Mouse (Mus musculus): ENCODE results near the gene Rbm8a2. TPM values are rescaled to one million over a fixed set of nuclear protein-coding genes. Genes with fewer than 3 reads are reported as not detected.
"Not testable (repeated sequence)": the region's sequence is repeated elsewhere in the genome, so short reads cannot be mapped to it uniquely, and the experiment has no call there.

Gene Rbm8a2
- 0.61 and 1.1 TPM in 2 replicates for polyA plus RNA-seq (2014; fragmentation: Nextera tagmentation; extraction: Ambion mirVana)

GRCm38 (mm10) chr1:175979014-175979413, at the start of gene Rbm8a2:
Gene Rbm8a2, minus strand, starts transcription at chr1:175979114.
- not testable (repeated sequence) for H3K27ac ChIP-seq (replicated peaks; ENCODE audit: low read depth, low read length); H3K9me3 ChIP-seq (replicated peaks; ENCODE audit: control insufficient read depth, low read length); H3K27me3 ChIP-seq (ENCODE audit: control insufficient read depth, insufficient read depth, low read length); H3K36me3 ChIP-seq (replicated peaks; ENCODE audit: control insufficient read depth, insufficient read depth, low read depth, low read length); H3K9ac ChIP-seq (replicated peaks; ENCODE audit: low read length); H3K4me2 ChIP-seq (ENCODE audit: low read depth, low read length); DNase-seq (ENCODE audit: low spot score); H3K4me3 ChIP-seq (ENCODE audit: low read depth, low read length); H3K4me1 ChIP-seq (ENCODE audit: control insufficient read depth, insufficient read depth, low read length); ATAC-seq (replicated peaks; ENCODE audit: insufficient number of reproducible peaks, low FRiP score, low TSS enrichment, low read depth)
- 92% methylated on average over 7 of the region's 7 CpGs for WGBS

- H3K4me3 ChIP-seq (ENCODE audit: low read depth, low read length): no peak overlapping the region
- WGBS: 55% methylated on average over 3 of the region's 3 CpGs
- H3K27ac ChIP-seq (replicated peaks; ENCODE audit: low read depth, low read length): no peak overlapping the region
These were observed 49.5 kb upstream of the Rbm8a2 start for GRCm38 (mm10) chr1:176028397-176028796.

GRCm38 (mm10) chr1:176024501-176024900, 45.6 kb upstream of the Rbm8a2 start:
- no peak overlapping the region for H3K9ac ChIP-seq (replicated peaks; ENCODE audit: low read length)
- no peaks in the 10 kb centered on the region for H3K9me3 ChIP-seq (replicated peaks; ENCODE audit: control insufficient read depth, low read length)
- no peaks in the 10 kb centered on the region for H3K36me3 ChIP-seq (replicated peaks; ENCODE audit: control insufficient read depth, insufficient read depth, low read depth, low read length)
- no peak overlapping the region for H3K4me2 ChIP-seq (ENCODE audit: low read depth, low read length)
- no peak overlapping the region for H3K4me3 ChIP-seq (ENCODE audit: low read depth, low read length)
- ATAC-seq (replicated peaks; ENCODE audit: insufficient number of reproducible peaks, low FRiP score, low TSS enrichment, low read depth) (no peak), DNase-seq (ENCODE audit: low spot score) (no peak)
- H3K4me1 ChIP-seq (ENCODE audit: control insufficient read depth, insufficient read depth, low read length): no peaks in the 10 kb centered on the region
- no peak overlapping the region for H3K27ac ChIP-seq (replicated peaks; ENCODE audit: low read depth, low read length)
- WGBS: 42% methylated on average over 1 of the region's 1 CpGs
- H3K27me3 ChIP-seq (ENCODE audit: control insufficient read depth, insufficient read depth, low read length): no peaks in the 10 kb centered on the region

More at GRCm38 (mm10) chr1:176028397-176028796, 49.5 kb upstream of the Rbm8a2 start:
- Histone ChIP-seq H3K36me3 (replicated peaks; ENCODE audit: control insufficient read depth, insufficient read depth, low read depth, low read length) (no peaks in the 10 kb centered on the region), H3K9ac (replicated peaks; ENCODE audit: low read length) (no peak overlapping the region), H3K27me3 (ENCODE audit: control insufficient read depth, insufficient read depth, low read length) (no peaks in the 10 kb centered on the region), H3K9me3 (replicated peaks; ENCODE audit: control insufficient read depth, low read length) (no peaks in the 10 kb centered on the region), H3K4me1 (ENCODE audit: control insufficient read depth, insufficient read depth, low read length) (no peaks in the 10 kb centered on the region), H3K4me2 (ENCODE audit: low read depth, low read length) (no peak overlapping the region)
- DNase-seq (ENCODE audit: low spot score): no peak
- ATAC-seq (replicated peaks; ENCODE audit: insufficient number of reproducible peaks, low FRiP score, low TSS enrichment, low read depth): no peak

- no peak overlapping the region for H3K9ac ChIP-seq (replicated peaks; ENCODE audit: low read length)
- no peak overlapping the region for H3K4me3 ChIP-seq (ENCODE audit: low read depth, low read length)
- no peak for DNase-seq (ENCODE audit: low spot score)
- H3K27me3 ChIP-seq (ENCODE audit: control insufficient read depth, insufficient read depth, low read length): no peaks in the 10 kb centered on the region
- H3K4me1 ChIP-seq (ENCODE audit: control insufficient read depth, insufficient read depth, low read length): no peaks in the 10 kb centered on the region
- no peaks in the 10 kb centered on the region for H3K36me3 ChIP-seq (replicated peaks; ENCODE audit: control insufficient read depth, insufficient read depth, low read depth, low read length)
- H3K9me3 ChIP-seq (replicated peaks; ENCODE audit: control insufficient read depth, low read length): no peaks in the 10 kb centered on the region
- no peak for ATAC-seq (replicated peaks; ENCODE audit: insufficient number of reproducible peaks, low FRiP score, low TSS enrichment, low read depth)
- no peak overlapping the region for H3K4me2 ChIP-seq (ENCODE audit: low read depth, low read length)
- no peak overlapping the region for H3K27ac ChIP-seq (replicated peaks; ENCODE audit: low read depth, low read length)
- WGBS: 91% methylated on average over 3 of the region's 3 CpGs
These were observed 39.6 kb upstream of the Rbm8a2 start for GRCm38 (mm10) chr1:176018523-176018922.

- DNase-seq (ENCODE audit: low spot score) (no peak), ATAC-seq (replicated peaks; ENCODE audit: insufficient number of reproducible peaks, low FRiP score, low TSS enrichment, low read depth) (no peak)
- Histone ChIP-seq H3K9ac (replicated peaks; ENCODE audit: low read length) (no peak overlapping the region), H3K9me3 (replicated peaks; ENCODE audit: control insufficient read depth, low read length) (no peaks in the 10 kb centered on the region), H3K36me3 (replicated peaks; ENCODE audit: control insufficient read depth, insufficient read depth, low read depth, low read length) (no peaks in the 10 kb centered on the region), H3K4me1 (ENCODE audit: control insufficient read depth, insufficient read depth, low read length) (no peaks in the 10 kb centered on the region), H3K4me2 (ENCODE audit: low read depth, low read length) (no peak overlapping the region), H3K4me3 (ENCODE audit: low read depth, low read length) (no peak overlapping the region), H3K27me3 (ENCODE audit: control insufficient read depth, insufficient read depth, low read length) (no peaks in the 10 kb centered on the region), H3K27ac (replicated peaks; ENCODE audit: low read depth, low read length) (no peak overlapping the region)
- 59% methylated on average over 3 of the region's 3 CpGs for WGBS
These were observed 37.2 kb upstream of the Rbm8a2 start for GRCm38 (mm10) chr1:176016076-176016475.

- no peaks in the 10 kb centered on the region for H3K9me3 ChIP-seq (replicated peaks; ENCODE audit: control insufficient read depth, low read length)
- H3K27me3 ChIP-seq (ENCODE audit: control insufficient read depth, insufficient read depth, low read length): no peaks in the 10 kb centered on the region
- ATAC-seq (replicated peaks; ENCODE audit: insufficient number of reproducible peaks, low FRiP score, low TSS enrichment, low read depth) (peak; percentile 48; the same call in 1 of the 2 replicates), DNase-seq (ENCODE audit: low spot score) (peak; percentile 3)
- no peaks in the 10 kb centered on the region for H3K4me1 ChIP-seq (ENCODE audit: control insufficient read depth, insufficient read depth, low read length)
- H3K9ac ChIP-seq (replicated peaks; ENCODE audit: low read length): no peak overlapping the region
- 22% methylated on average over 3 of the region's 3 CpGs for WGBS
- H3K27ac ChIP-seq (replicated peaks; ENCODE audit: low read depth, low read length): no peak overlapping the region
- no peaks in the 10 kb centered on the region for H3K36me3 ChIP-seq (replicated peaks; ENCODE audit: control insufficient read depth, insufficient read depth, low read depth, low read length)
- H3K4me3 ChIP-seq (ENCODE audit: low read depth, low read length): no peak overlapping the region
- H3K4me2 ChIP-seq (ENCODE audit: low read depth, low read length): no peak overlapping the region
These were observed 34.8 kb upstream of the Rbm8a2 start for GRCm38 (mm10) chr1:176013497-176014268.

GRCm38 (mm10) chr1:176011535-176011934, 32.6 kb upstream of the Rbm8a2 start:
- no peak for DNase-seq (ENCODE audit: low spot score)
- no peak overlapping the region for H3K4me3 ChIP-seq (ENCODE audit: low read depth, low read length)
- H3K9me3 ChIP-seq (replicated peaks; ENCODE audit: control insufficient read depth, low read length): no peaks in the 10 kb centered on the region
- no peak overlapping the region for H3K9ac ChIP-seq (replicated peaks; ENCODE audit: low read length)
- no peak for ATAC-seq (replicated peaks; ENCODE audit: insufficient number of reproducible peaks, low FRiP score, low TSS enrichment, low read depth)
- H3K4me2 ChIP-seq (ENCODE audit: low read depth, low read length): no peak overlapping the region
- no peak overlapping the region for H3K27ac ChIP-seq (replicated peaks; ENCODE audit: low read depth, low read length)
- H3K27me3 ChIP-seq (ENCODE audit: control insufficient read depth, insufficient read depth, low read length): no peaks in the 10 kb centered on the region
- H3K36me3 ChIP-seq (replicated peaks; ENCODE audit: control insufficient read depth, insufficient read depth, low read depth, low read length): no peaks in the 10 kb centered on the region
- no peaks in the 10 kb centered on the region for H3K4me1 ChIP-seq (ENCODE audit: control insufficient read depth, insufficient read depth, low read length)

GRCm38 (mm10) chr1:176011072-176011471, 32.2 kb upstream of the Rbm8a2 start:
- DNase-seq (ENCODE audit: low spot score): no peak
- Histone ChIP-seq H3K4me1 (ENCODE audit: control insufficient read depth, insufficient read depth, low read length) (no peaks in the 10 kb centered on the region), H3K27me3 (ENCODE audit: control insufficient read depth, insufficient read depth, low read length) (no peaks in the 10 kb centered on the region), H3K9ac (replicated peaks; ENCODE audit: low read length) (no peak overlapping the region), H3K36me3 (replicated peaks; ENCODE audit: control insufficient read depth, insufficient read depth, low read depth, low read length) (no peaks in the 10 kb centered on the region), H3K4me2 (ENCODE audit: low read depth, low read length) (no peak overlapping the region), H3K27ac (replicated peaks; ENCODE audit: low read depth, low read length) (no peak overlapping the region), H3K4me3 (ENCODE audit: low read depth, low read length) (no peak overlapping the region), H3K9me3 (replicated peaks; ENCODE audit: control insufficient read depth, low read length) (no peaks in the 10 kb centered on the region)
- ATAC-seq (replicated peaks; ENCODE audit: insufficient number of reproducible peaks, low FRiP score, low TSS enrichment, low read depth): no peak
